Mouse (Mus musculus): Measurements from ENCODE around the gene Ube2e2. TPM values are rescaled to one million over a fixed set of nuclear protein-coding genes. Genes with fewer than 3 reads are reported as not detected.

Ube2e2 gene
- 69.7 and 71.5 TPM in 2 replicates for polyA plus RNA-seq (2015; fragmentation: Nextera tagmentation; extraction: Ambion mirVana)

- Histone ChIP-seq H3K9me3 (ENCODE audit: low read length) (no peaks in the 10 kb centered on the region), H3K4me3 (ENCODE audit: low read depth, low read length) (peak within 1 kb of the TSS; percentile 84), H3K4me2 (replicated peaks; ENCODE audit: low read depth, low read length) (peak within 1 kb of the TSS; percentile 75), H3K4me1 (ENCODE audit: insufficient read depth, low read depth, low read length) (no peaks in the 10 kb centered on the region), H3K36me3 (ENCODE audit: insufficient read depth, low read length) (no peaks in the 10 kb centered on the region), H3K9ac (replicated peaks; ENCODE audit: low read depth) (peak within 1 kb of the TSS; percentile 65), H3K27me3 (replicated peaks; ENCODE audit: insufficient read depth, low read length) (no peaks in the 10 kb centered on the region), H3K27ac (ENCODE audit: low read length) (peak within 1 kb of the TSS; percentile 85)
- ATAC-seq (peak; percentile 48), DNase-seq (ENCODE audit: low spot score) (no peak)
- TF ChIP-seq CTCF (IDR thresholded peaks at IDR 0.05) (no peak), EP300 (IDR thresholded peaks at IDR 0.05) (no peak)
- WGBS, result under 1% methylated on average over 19 of the region's 22 CpGs
These were observed at the start of gene Ube2e2 for GRCm38 (mm10) chr14:18893947-18894445. Gene Ube2e2 (minus strand): TSS chr14:18894267.

- H3K4me1 ChIP-seq (ENCODE audit: insufficient read depth, low read depth, low read length), result no peaks in the 10 kb centered on the region
- TF ChIP-seq EP300 (IDR thresholded peaks at IDR 0.05) (no peak), CTCF (IDR thresholded peaks at IDR 0.05) (no peak)
- no peak overlapping the region for H3K27ac ChIP-seq (ENCODE audit: low read length)
- H3K9ac ChIP-seq (replicated peaks; ENCODE audit: low read depth), result no peak overlapping the region
- DNase-seq (ENCODE audit: low spot score) (no peak), ATAC-seq (no peak)
- no peak overlapping the region for H3K4me3 ChIP-seq (ENCODE audit: low read depth, low read length)
- no peak overlapping the region for H3K4me2 ChIP-seq (replicated peaks; ENCODE audit: low read depth, low read length)
- no peaks in the 10 kb centered on the region for H3K9me3 ChIP-seq (ENCODE audit: low read length)
- no peaks in the 10 kb centered on the region for H3K36me3 ChIP-seq (ENCODE audit: insufficient read depth, low read length)
- H3K27me3 ChIP-seq (replicated peaks; ENCODE audit: insufficient read depth, low read length), result no peaks in the 10 kb centered on the region
These were observed 46.0 kb upstream of the Ube2e2 start for GRCm38 (mm10) chr14:18940068-18940467.

- Histone ChIP-seq H3K4me2 (replicated peaks; ENCODE audit: low read depth, low read length) (no peak overlapping the region), H3K9me3 (ENCODE audit: low read length) (no peaks in the 10 kb centered on the region), H3K9ac (replicated peaks; ENCODE audit: low read depth) (no peak overlapping the region), H3K36me3 (ENCODE audit: insufficient read depth, low read length) (no peaks in the 10 kb centered on the region), H3K27me3 (replicated peaks; ENCODE audit: insufficient read depth, low read length) (no peaks in the 10 kb centered on the region), H3K4me3 (ENCODE audit: low read depth, low read length) (no peak overlapping the region), H3K27ac (ENCODE audit: low read length) (no peak overlapping the region), H3K4me1 (ENCODE audit: insufficient read depth, low read depth, low read length) (no peaks in the 10 kb centered on the region)
- TF ChIP-seq CTCF (IDR thresholded peaks at IDR 0.05), result no peak
- TF ChIP-seq EP300 (IDR thresholded peaks at IDR 0.05), result no peak
- ATAC-seq, result no peak
- no peak for DNase-seq (ENCODE audit: low spot score)
These were observed 9.5 kb upstream of the Ube2e2 start for GRCm38 (mm10) chr14:18903553-18903952.

- H3K9ac ChIP-seq (replicated peaks; ENCODE audit: low read depth), result peak overlapping the region; percentile 65
- DNase-seq (ENCODE audit: low spot score), result peak; percentile 96
- peak overlapping the region; percentile 84 for H3K4me3 ChIP-seq (ENCODE audit: low read depth, low read length)
- no peaks in the 10 kb centered on the region for H3K9me3 ChIP-seq (ENCODE audit: low read length)
- H3K4me1 ChIP-seq (ENCODE audit: insufficient read depth, low read depth, low read length), result no peaks in the 10 kb centered on the region
- peak; percentile 94 for ATAC-seq
- H3K27ac ChIP-seq (ENCODE audit: low read length), result peak overlapping the region; percentile 85
- H3K4me2 ChIP-seq (replicated peaks; ENCODE audit: low read depth, low read length), result peak overlapping the region; percentile 75
- no peaks in the 10 kb centered on the region for H3K27me3 ChIP-seq (replicated peaks; ENCODE audit: insufficient read depth, low read length)
- no peaks in the 10 kb centered on the region for H3K36me3 ChIP-seq (ENCODE audit: insufficient read depth, low read length)
- under 1% methylated on average over 36 of the region's 116 CpGs for WGBS
- TF ChIP-seq EP300 (IDR thresholded peaks at IDR 0.05) (no peak), CTCF (IDR thresholded peaks at IDR 0.05) (peak; percentile 11; the same call in 1 of the 2 replicates)
These were observed 733 bp downstream of the Ube2e2 start for GRCm38 (mm10) chr14:18893121-18893946.

GRCm38 (mm10) chr14:18889571-18889970 is 4.5 kb downstream of the Ube2e2 start:
- Histone ChIP-seq H3K4me1 (ENCODE audit: insufficient read depth, low read depth, low read length) (no peaks in the 10 kb centered on the region), H3K27ac (ENCODE audit: low read length) (no peak overlapping the region), H3K9me3 (ENCODE audit: low read length) (no peaks in the 10 kb centered on the region), H3K36me3 (ENCODE audit: insufficient read depth, low read length) (no peaks in the 10 kb centered on the region), H3K9ac (replicated peaks; ENCODE audit: low read depth) (no peak overlapping the region), H3K4me3 (ENCODE audit: low read depth, low read length) (no peak overlapping the region), H3K4me2 (replicated peaks; ENCODE audit: low read depth, low read length) (no peak overlapping the region), H3K27me3 (replicated peaks; ENCODE audit: insufficient read depth, low read length) (no peaks in the 10 kb centered on the region)
- DNase-seq (ENCODE audit: low spot score), result peak; percentile 46
- no peak for TF ChIP-seq EP300 (IDR thresholded peaks at IDR 0.05)
- TF ChIP-seq CTCF (IDR thresholded peaks at IDR 0.05), result no peak
- ATAC-seq, result no peak
- WGBS, result 67% methylated on average over 5 of the region's 5 CpGs

- no peaks in the 10 kb centered on the region for H3K36me3 ChIP-seq (ENCODE audit: insufficient read depth, low read length)
- no peak overlapping the region for H3K9ac ChIP-seq (replicated peaks; ENCODE audit: low read depth)
- 0 out of 2 replicates have a peak, but pooled peaks have one; percentile 19 for ATAC-seq
- no peak overlapping the region for H3K4me2 ChIP-seq (replicated peaks; ENCODE audit: low read depth, low read length)
- no peaks in the 10 kb centered on the region for H3K9me3 ChIP-seq (ENCODE audit: low read length)
- H3K27me3 ChIP-seq (replicated peaks; ENCODE audit: insufficient read depth, low read length), result no peaks in the 10 kb centered on the region
- WGBS, result 73% methylated on average over 1 of the region's 1 CpGs
- no peak for TF ChIP-seq EP300 (IDR thresholded peaks at IDR 0.05)
- no peak for TF ChIP-seq CTCF (IDR thresholded peaks at IDR 0.05)
- no peak overlapping the region for H3K4me3 ChIP-seq (ENCODE audit: low read depth, low read length)
- no peak overlapping the region for H3K27ac ChIP-seq (ENCODE audit: low read length)
- no peaks in the 10 kb centered on the region for H3K4me1 ChIP-seq (ENCODE audit: insufficient read depth, low read depth, low read length)
- no peak for DNase-seq (ENCODE audit: low spot score)
These were observed 11.6 kb downstream of the Ube2e2 start for GRCm38 (mm10) chr14:18882493-18882892.
